Mouse (Mus musculus) stomach, postnatal 0 days (tissue): ENCODE results near the gene Olfr91. TPM values are rescaled to one million over a fixed set of nuclear protein-coding genes. Genes with fewer than 3 reads are reported as not detected.

Experiments used
- ATAC-seq: fragments of 200-750 bp; cut with Nextera tagmentation; 2 replicates; pipeline ENCODE4 v1.8.0; 2017; ENCODE audit not compliant: low FRiP score, low TSS enrichment
- DNase-seq: peaks from one replicate; pipeline ENCODE4 v3.0.0-alpha.2; 2016; ENCODE audit warnings: low spot score
- H3K27ac ChIP-seq: fragments of 300-500 bp; sonication (generic); replicated peaks from 2 replicates; pipeline ENCODE4 v1.5.1; 2014; ENCODE audit warnings: mild to moderate bottlenecking, control low read depth
- H3K27me3 ChIP-seq: fragments of 300-500 bp; sonication (generic); 2 replicates; pipeline ENCODE4 v1.6.1; 2014; ENCODE audit warnings: low read length; ENCODE audit not compliant: control insufficient read depth, insufficient read depth
- H3K36me3 ChIP-seq: fragments of 300-500 bp; sonication (generic); 2 replicates; pipeline ENCODE4 v1.6.1; 2014; ENCODE audit warnings: low read length, mixed read lengths; ENCODE audit not compliant: control insufficient read depth, insufficient read depth
- H3K4me1 ChIP-seq: fragments of 300-500 bp; sonication (generic); replicated peaks from 2 replicates; pipeline ENCODE4 v1.6.1; 2014; ENCODE audit warnings: antibody characterized with exemption; ENCODE audit not compliant: control insufficient read depth, insufficient read depth
- H3K4me2 ChIP-seq: fragments of 300-500 bp; sonication (generic); replicated peaks from 2 replicates; pipeline ENCODE4 v1.6.1; 2014; ENCODE audit warnings: low read depth, mild to moderate bottlenecking, control low read depth, moderate library complexity
- H3K4me3 ChIP-seq: fragments of 300-500 bp; sonication (generic); 2 replicates; pipeline ENCODE4 v1.5.1; 2014; ENCODE audit warnings: low read depth, low read length, control low read depth
- H3K9ac ChIP-seq: fragments of 300-500 bp; sonication (generic); 2 replicates; pipeline ENCODE4 v1.6.1; 2014; ENCODE audit warnings: mild to moderate bottlenecking, low read length, control low read depth, mixed read lengths
- H3K9me3 ChIP-seq: fragments of 300-500 bp; sonication (generic); 2 replicates; pipeline ENCODE4 v1.6.1; 2016; ENCODE audit warnings: low read length; ENCODE audit not compliant: control insufficient read depth
- CTCF ChIP-seq: IDR thresholded peaks from 2 replicates; pipeline ENCODE4 v1.5.1; 2016; ENCODE audit warnings: antibody characterized with exemption, low read depth, mild to moderate bottlenecking, moderate library complexity
- EP300 ChIP-seq: optimal IDR thresholded peaks from 2 replicates; pipeline ENCODE3; 2016; ENCODE audit warnings: antibody characterized with exemption
- WGBS: fragments of 180-500 bp; shearing (Covaris S2); extraction: QIAGEN DNeasy Blood & Tissue Kit; methylation state at CpG from one replicate; pipeline ENCODE4 v1.1.7; 2014; 5-methylcytosine and 5-hydroxymethylcytosine counted together
- polyA plus RNA-seq: library from polyadenylated mRNA; unstranded; fragments of >200 nt; fragmentation: Nextera tagmentation; extraction: Ambion mirVana; gene quantifications from 2 replicates; pipeline ENCODE4 v1.2.1, GENCODE M21; 2015

Gene Olfr91
- polyA plus RNA-seq, 1 experiment from 2014 or later, result not detected

DNA sequence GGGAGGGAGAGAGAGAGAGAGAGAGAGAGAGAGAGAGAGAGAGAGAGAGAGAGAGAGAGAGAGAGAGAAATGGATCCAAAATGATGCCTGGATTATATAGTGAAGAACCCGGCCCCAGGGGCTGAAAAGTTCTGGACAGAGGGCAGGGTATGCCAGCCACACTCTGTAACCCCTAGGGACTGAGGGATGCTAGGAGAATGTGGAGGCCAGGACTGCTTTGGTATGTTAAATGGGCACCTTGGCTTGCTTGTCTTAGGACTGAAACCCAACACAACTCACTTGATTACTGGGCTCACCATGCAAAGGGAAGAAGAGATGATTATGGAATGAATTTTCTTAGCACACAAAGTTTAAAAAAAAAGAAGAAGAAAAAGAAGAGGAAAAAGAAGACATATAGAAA lies 19.9 kb downstream of the Olfr91 start:
- Histone ChIP-seq H3K9me3 (no peaks in the 10 kb centered on the region), H3K4me1 (no peaks in the 10 kb centered on the region), H3K4me2 (no peak overlapping the region), H3K36me3 (peaks cover 3% of the 10 kb centered on the region), H3K27me3 (no peaks in the 10 kb centered on the region), H3K27ac (no peak overlapping the region), H3K9ac (no peak overlapping the region), H3K4me3 (no peak overlapping the region)
- no peak for TF ChIP-seq CTCF
- no peak for TF ChIP-seq EP300
- ATAC-seq, result no peak
- no peak for DNase-seq
- 58% methylated on average over 1 of the region's 1 CpGs for WGBS

DNA sequence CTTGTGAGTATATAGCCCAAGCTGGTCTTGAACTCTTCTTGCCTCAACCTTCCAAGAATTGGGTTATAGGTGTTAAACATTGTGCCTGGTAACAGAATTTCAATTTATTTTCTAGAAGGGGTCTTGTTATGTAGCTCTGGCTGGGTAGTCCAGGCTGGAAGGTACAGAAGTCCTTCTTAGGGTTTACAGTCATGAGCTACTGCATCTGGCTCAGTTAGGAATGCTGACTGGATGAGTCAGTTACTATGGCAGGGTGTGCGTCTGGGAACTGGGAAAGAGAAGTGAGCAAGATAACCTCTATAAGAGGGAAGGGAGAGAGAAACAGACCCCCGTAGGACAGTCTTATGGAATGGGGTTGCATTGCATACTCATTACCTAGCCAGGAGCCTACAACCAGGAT lies 22.3 kb downstream of the Olfr91 start:
- TF ChIP-seq EP300 (no peak), CTCF (no peak)

DNA sequence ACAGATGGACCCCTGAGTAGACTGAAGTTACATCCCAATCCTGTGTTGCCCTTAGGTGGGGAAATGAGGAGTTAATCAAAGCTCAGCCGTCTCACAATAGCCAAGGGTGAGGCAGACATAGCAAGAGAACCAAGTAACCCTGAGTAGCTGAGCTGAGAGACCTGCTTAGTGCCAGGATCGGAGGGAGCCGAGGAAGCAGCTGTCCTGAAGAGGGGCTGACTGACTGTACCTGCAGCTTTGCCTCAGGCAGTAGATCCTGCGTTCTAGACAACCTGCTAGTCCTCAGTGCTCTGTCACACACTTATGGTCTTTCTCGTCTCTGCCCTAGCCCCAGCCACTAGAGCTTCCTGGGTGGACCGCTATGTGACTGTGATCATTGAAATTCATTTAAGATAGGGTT lies 22.9 kb downstream of the Olfr91 start:
- Histone ChIP-seq H3K4me1 (no peaks in the 10 kb centered on the region), H3K27me3 (no peaks in the 10 kb centered on the region), H3K27ac (no peak overlapping the region), H3K4me2 (no peak overlapping the region), H3K9me3 (no peaks in the 10 kb centered on the region), H3K9ac (no peak overlapping the region), H3K4me3 (no peak overlapping the region), H3K36me3 (peaks cover 8% of the 10 kb centered on the region)
- WGBS, result 93% methylated on average over 6 of the region's 6 CpGs
- ATAC-seq (no peak), DNase-seq (no peak)
- TF ChIP-seq CTCF (no peak), EP300 (no peak)

More for the DNA sequence above, 22.3 kb downstream of the Olfr91 start:
- H3K9me3 ChIP-seq, result no peaks in the 10 kb centered on the region
- H3K4me3 ChIP-seq, result no peak overlapping the region
- ATAC-seq (no peak), DNase-seq (no peak)
- H3K9ac ChIP-seq, result no peak overlapping the region
- no peaks in the 10 kb centered on the region for H3K4me1 ChIP-seq
- no peak overlapping the region for H3K4me2 ChIP-seq
- H3K27me3 ChIP-seq, result no peaks in the 10 kb centered on the region
- H3K36me3 ChIP-seq, result peaks cover 8% of the 10 kb centered on the region
- WGBS, result 64% methylated on average over 2 of the region's 2 CpGs
- H3K27ac ChIP-seq, result no peak overlapping the region

DNA sequence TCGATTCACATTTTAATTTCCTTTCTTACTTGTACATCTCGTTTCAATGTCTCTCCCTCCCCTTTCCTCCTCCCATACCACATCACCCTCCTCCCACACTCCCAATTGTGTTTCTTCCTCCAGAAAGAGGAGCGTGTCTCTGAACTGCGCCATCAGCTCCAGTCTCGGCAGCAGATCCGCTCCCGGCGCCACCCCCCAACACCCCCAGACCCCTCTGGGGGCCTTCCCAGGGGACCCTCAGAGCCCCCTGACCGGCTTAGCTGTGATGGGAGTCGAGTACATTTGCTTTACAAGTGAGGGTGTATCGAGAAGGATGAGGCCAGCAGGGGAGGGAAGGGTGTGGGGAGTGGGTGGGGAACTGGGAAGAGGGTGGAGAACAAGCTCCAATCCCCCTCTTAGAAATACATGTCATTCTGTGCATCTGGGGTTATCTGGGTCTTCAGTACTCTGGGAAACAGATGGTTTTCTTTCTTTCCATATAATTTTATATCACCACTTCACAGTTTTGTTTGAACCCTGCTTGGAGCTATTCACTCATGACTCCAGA lies 25.3 kb downstream of the Olfr91 start:
- Histone ChIP-seq H3K27me3 (no peaks in the 10 kb centered on the region), H3K9ac (no peak overlapping the region), H3K4me1 (no peaks in the 10 kb centered on the region), H3K9me3 (no peaks in the 10 kb centered on the region), H3K4me3 (no peak overlapping the region), H3K4me2 (no peak overlapping the region), H3K36me3 (peaks cover 11% of the 10 kb centered on the region), H3K27ac (no peak overlapping the region)
- no peak for TF ChIP-seq CTCF
- TF ChIP-seq EP300, result no peak
- no peak for DNase-seq
- no peak for ATAC-seq
- WGBS, result 65% methylated on average over 11 of the region's 11 CpGs

DNA sequence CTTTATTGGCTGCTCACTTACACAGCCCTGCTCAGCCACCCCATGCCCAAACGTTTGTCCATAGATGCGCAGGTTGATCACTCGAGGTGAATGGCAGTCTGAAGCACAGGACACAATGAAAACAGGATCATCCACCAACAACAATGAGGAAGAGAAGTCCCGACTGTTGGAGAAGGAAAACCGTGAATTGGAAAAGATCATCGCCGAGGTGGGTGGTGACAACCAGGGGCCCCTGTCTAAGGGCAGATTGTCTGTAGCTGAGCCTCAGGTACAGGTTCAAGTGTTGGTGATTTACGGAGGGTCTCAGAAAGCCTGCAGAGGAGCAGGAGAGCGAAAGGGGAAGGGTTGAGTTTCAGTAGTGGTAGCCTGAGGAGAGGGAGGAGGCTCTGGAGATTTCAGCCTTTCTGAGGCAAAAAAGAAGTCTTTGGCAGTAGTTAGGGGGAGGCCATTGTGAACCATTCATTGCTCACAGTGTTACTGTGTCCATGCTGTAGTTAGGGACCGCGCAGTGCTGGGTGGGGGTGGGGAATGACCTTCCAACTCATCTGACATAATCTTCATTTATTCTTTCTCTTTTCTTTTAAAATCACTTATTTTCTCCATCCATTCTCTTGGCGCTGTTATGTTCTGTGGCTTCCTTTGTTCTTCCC lies 25.9 kb downstream of the Olfr91 start:
- Histone ChIP-seq H3K27ac (no peak overlapping the region), H3K27me3 (no peaks in the 10 kb centered on the region), H3K4me3 (no peak overlapping the region), H3K4me1 (no peaks in the 10 kb centered on the region), H3K9ac (no peak overlapping the region), H3K36me3 (peaks cover 11% of the 10 kb centered on the region), H3K9me3 (no peaks in the 10 kb centered on the region), H3K4me2 (no peak overlapping the region)
- DNase-seq, result no peak
- 89% methylated on average over 12 of the region's 12 CpGs for WGBS
- ATAC-seq, result no peak
- TF ChIP-seq CTCF, result no peak
- TF ChIP-seq EP300, result no peak

DNA sequence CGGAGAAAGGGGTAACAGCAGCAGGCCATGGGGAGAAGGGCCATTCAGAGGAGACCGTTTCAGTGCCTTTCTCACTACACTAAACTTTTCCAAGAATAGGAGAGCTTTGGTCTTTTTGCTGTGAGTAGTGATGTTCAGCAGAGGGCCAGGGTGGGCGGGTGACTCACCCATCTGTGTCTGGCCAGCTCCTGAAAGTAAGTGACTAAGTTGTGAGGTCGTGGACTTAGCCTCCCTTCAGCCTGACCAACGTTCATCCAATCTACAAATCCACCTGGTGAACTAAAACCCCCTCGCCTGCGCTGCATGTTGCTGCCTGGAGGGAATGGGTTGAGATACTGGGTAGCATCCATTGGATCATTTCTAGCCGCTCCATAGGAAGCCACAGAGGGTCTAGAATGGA lies 28.0 kb downstream of the Olfr91 start:
- TF ChIP-seq EP300, result no peak
- TF ChIP-seq CTCF, result no peak
- ATAC-seq (no peak), DNase-seq (no peak)
- Histone ChIP-seq H3K36me3 (peaks cover 8% of the 10 kb centered on the region), H3K4me3 (no peak overlapping the region), H3K9ac (no peak overlapping the region), H3K4me2 (no peak overlapping the region), H3K4me1 (no peaks in the 10 kb centered on the region), H3K27ac (no peak overlapping the region), H3K27me3 (no peaks in the 10 kb centered on the region), H3K9me3 (no peaks in the 10 kb centered on the region)
- 83% methylated on average over 8 of the region's 8 CpGs for WGBS
